Mouse (Mus musculus) natural killer cell, adult 2 months (primary cell): ENCODE results near the gene Lrrc75a.

Experiments used
- DNase-seq, 2 experiments: peaks; one replicate each; pipeline ENCODE4 v3.0.0; 2022; ENCODE audit warnings: low spot score in 2 of 2

The Lrrc75a gene

GRCm38 (mm10) chr11:62621586-62622283 is 26.6 kb downstream of the Lrrc75a start:
- no peak for DNase-seq

- no peak for DNase-seq
Measured at GRCm38 (mm10) chr11:62621079-62621478, 27.2 kb downstream of the Lrrc75a start.

GRCm38 (mm10) chr11:62615456-62615855 is 32.9 kb downstream of the Lrrc75a start:
- no peak for DNase-seq

- DNase-seq: no peak
Measured at GRCm38 (mm10) chr11:62614876-62615410, 33.4 kb downstream of the Lrrc75a start.

- DNase-seq: peak; percentile 85 to 88
Measured at GRCm38 (mm10) chr11:62613657-62614365, 34.5 kb downstream of the Lrrc75a start.

GRCm38 (mm10) chr11:62612604-62613003 is 35.7 kb downstream of the Lrrc75a start:
- DNase-seq: no peak

GRCm38 (mm10) chr11:62610304-62610703 is 38.0 kb downstream of the Lrrc75a start:
- no peak for DNase-seq

- DNase-seq: peak; percentile 18 to 35
Measured at GRCm38 (mm10) chr11:62608826-62609675, 39.3 kb downstream of the Lrrc75a start.

- no peak for DNase-seq
Measured at GRCm38 (mm10) chr11:62607952-62608201, 40.4 kb downstream of the Lrrc75a start.

GRCm38 (mm10) chr11:62607170-62607951 is 41.0 kb downstream of the Lrrc75a start:
- no peak for DNase-seq

- no peak for DNase-seq
Measured at GRCm38 (mm10) chr11:62606299-62607169, 41.8 kb downstream of the Lrrc75a start.

- DNase-seq: no peak
Measured at GRCm38 (mm10) chr11:62605619-62606298, 42.6 kb downstream of the Lrrc75a start.

- DNase-seq: no peak
Measured at GRCm38 (mm10) chr11:62604886-62605618, 43.3 kb downstream of the Lrrc75a start.

- DNase-seq: no peak
Measured at GRCm38 (mm10) chr11:62604123-62604706, 44.1 kb downstream of the Lrrc75a start.

GRCm38 (mm10) chr11:62603312-62604056 is 44.8 kb downstream of the Lrrc75a start:
- peak; percentile 30 to 49 for DNase-seq

- DNase-seq: peak; percentile 96 to 97
Measured at GRCm38 (mm10) chr11:62602619-62603311, 45.6 kb downstream of the Lrrc75a start.
